Mouse (Mus musculus): ENCODE data around the gene Ell3. TPM values are rescaled to one million over a fixed set of nuclear protein-coding genes. Genes with fewer than 3 reads are reported as not detected.
"Not testable (repeated sequence)": the region's sequence is repeated elsewhere in the genome, so short reads cannot be mapped to it uniquely, and the experiment has no call there.

Gene Ell3
- polyA plus RNA-seq, 1 experiment from 2014 or later = 2.7 TPM

- H3K4me2 ChIP-seq (ENCODE audit: low read depth) = peak within 1 kb of the TSS; percentile 56
- not testable (repeated sequence) for H3K36me3 ChIP-seq (ENCODE audit: control insufficient read depth, insufficient read depth, low read length); H3K9me3 ChIP-seq (ENCODE audit: control insufficient read depth, low read length); H3K27me3 ChIP-seq (ENCODE audit: control insufficient read depth, insufficient read depth, low read length); H3K27ac ChIP-seq (ENCODE audit: low read depth, low read length); H3K4me1 ChIP-seq (ENCODE audit: control insufficient read depth, insufficient read depth, low read length)
- peak; percentile 83 for DNase-seq (ENCODE audit: low spot score)
- peak within 1 kb of the TSS; percentile 61 for H3K9ac ChIP-seq (ENCODE audit: low read length)
- peak; percentile 88 for ATAC-seq (ENCODE audit: insufficient read depth, low FRiP score, low TSS enrichment)
- 5% methylated on average over 38 of the region's 41 CpGs for WGBS
- H3K4me3 ChIP-seq (ENCODE audit: low read depth, low read length) = peak within 1 kb of the TSS; percentile 56
Observed at GRCm38 (mm10) chr2:121473301-121474179, 29.5 kb upstream of the Ell3 start, which contains the start of gene Mfap1b. Mfap1b (minus strand) TSS chr2:121474067.

- not testable (repeated sequence) for H3K36me3 ChIP-seq (ENCODE audit: control insufficient read depth, insufficient read depth, low read length); H3K27ac ChIP-seq (ENCODE audit: low read depth, low read length); H3K4me2 ChIP-seq (ENCODE audit: low read depth); H3K9me3 ChIP-seq (ENCODE audit: control insufficient read depth, low read length); ATAC-seq (ENCODE audit: insufficient read depth, low FRiP score, low TSS enrichment); H3K9ac ChIP-seq (ENCODE audit: low read length); H3K4me3 ChIP-seq (ENCODE audit: low read depth, low read length); H3K27me3 ChIP-seq (ENCODE audit: control insufficient read depth, insufficient read depth, low read length); H3K4me1 ChIP-seq (ENCODE audit: control insufficient read depth, insufficient read depth, low read length); DNase-seq (ENCODE audit: low spot score)
- WGBS = 90% methylated on average over 3 of the region's 3 CpGs
Observed at GRCm38 (mm10) chr2:121472783-121473182, 28.7 kb upstream of the Ell3 start.

GRCm38 (mm10) chr2:121468982-121469381 lies 24.9 kb upstream of the Ell3 start:
- H3K9me3 ChIP-seq (ENCODE audit: control insufficient read depth, low read length); H3K4me2 ChIP-seq (ENCODE audit: low read depth): not testable (repeated sequence)

GRCm38 (mm10) chr2:121460071-121460470 lies 16.0 kb upstream of the Ell3 start:
- Histone ChIP-seq H3K36me3 (ENCODE audit: control insufficient read depth, insufficient read depth, low read length) (peaks cover 3% of the 10 kb centered on the region; the same call in 1 of the 2 replicates), H3K27ac (ENCODE audit: low read depth, low read length) (no peak overlapping the region), H3K9me3 (ENCODE audit: control insufficient read depth, low read length) (no peaks in the 10 kb centered on the region), H3K4me1 (ENCODE audit: control insufficient read depth, insufficient read depth, low read length) (peaks cover 5% of the 10 kb centered on the region; the same call in 1 of the 2 replicates), H3K4me2 (ENCODE audit: low read depth) (no peak overlapping the region), H3K9ac (ENCODE audit: low read length) (no peak overlapping the region), H3K4me3 (ENCODE audit: low read depth, low read length) (no peak overlapping the region), H3K27me3 (ENCODE audit: control insufficient read depth, insufficient read depth, low read length) (no peaks in the 10 kb centered on the region)
- DNase-seq (ENCODE audit: low spot score) (no peak), ATAC-seq (ENCODE audit: insufficient read depth, low FRiP score, low TSS enrichment) (no peak)
- 63% methylated on average over 2 of the region's 2 CpGs for WGBS

More at GRCm38 (mm10) chr2:121468982-121469381, 24.9 kb upstream of the Ell3 start:
- not testable (repeated sequence) for DNase-seq (ENCODE audit: low spot score); H3K4me1 ChIP-seq (ENCODE audit: control insufficient read depth, insufficient read depth, low read length); H3K36me3 ChIP-seq (ENCODE audit: control insufficient read depth, insufficient read depth, low read length); H3K27ac ChIP-seq (ENCODE audit: low read depth, low read length); H3K4me3 ChIP-seq (ENCODE audit: low read depth, low read length); ATAC-seq (ENCODE audit: insufficient read depth, low FRiP score, low TSS enrichment); H3K9ac ChIP-seq (ENCODE audit: low read length); H3K27me3 ChIP-seq (ENCODE audit: control insufficient read depth, insufficient read depth, low read length)
- WGBS = no CpG with 5 or more reads among the region's 6 CpGs

- Histone ChIP-seq H3K9me3 (ENCODE audit: control insufficient read depth, low read length) (no peaks in the 10 kb centered on the region), H3K27ac (ENCODE audit: low read depth, low read length) (peak within 1 kb of the TSS; percentile 53; the same call in 1 of the 2 replicates), H3K4me2 (ENCODE audit: low read depth) (peak within 1 kb of the TSS; percentile 76), H3K27me3 (ENCODE audit: control insufficient read depth, insufficient read depth, low read length) (no peaks in the 10 kb centered on the region), H3K4me3 (ENCODE audit: low read depth, low read length) (peak within 1 kb of the TSS; percentile 81), H3K9ac (ENCODE audit: low read length) (peak within 1 kb of the TSS; percentile 78), H3K36me3 (ENCODE audit: control insufficient read depth, insufficient read depth, low read length) (peaks cover 6% of the 10 kb centered on the region; the same call in 1 of the 2 replicates), H3K4me1 (ENCODE audit: control insufficient read depth, insufficient read depth, low read length) (peaks cover 5% of the 10 kb centered on the region; the same call in 1 of the 2 replicates)
- WGBS = 5% methylated on average over 41 of the region's 41 CpGs
- ATAC-seq (ENCODE audit: insufficient read depth, low FRiP score, low TSS enrichment) (peak; percentile 80), DNase-seq (ENCODE audit: low spot score) (peak; percentile 89)
Observed at GRCm38 (mm10) chr2:121456692-121457642, 12.9 kb upstream of the Ell3 start, which contains the start of gene Serinc4. Serinc4 (minus strand) TSS chr2:121456781.

GRCm38 (mm10) chr2:121455534-121455933 lies 11.5 kb upstream of the Ell3 start:
- no peaks in the 10 kb centered on the region for H3K9me3 ChIP-seq (ENCODE audit: control insufficient read depth, low read length)
- DNase-seq (ENCODE audit: low spot score) (no peak), ATAC-seq (ENCODE audit: insufficient read depth, low FRiP score, low TSS enrichment) (no peak)
- no peak overlapping the region for H3K4me2 ChIP-seq (ENCODE audit: low read depth)
- H3K4me3 ChIP-seq (ENCODE audit: low read depth, low read length) = no peak overlapping the region
- no peak overlapping the region for H3K9ac ChIP-seq (ENCODE audit: low read length)
- no peaks in the 10 kb centered on the region for H3K27me3 ChIP-seq (ENCODE audit: control insufficient read depth, insufficient read depth, low read length)
- H3K27ac ChIP-seq (ENCODE audit: low read depth, low read length) = no peak overlapping the region
- H3K4me1 ChIP-seq (ENCODE audit: control insufficient read depth, insufficient read depth, low read length) = peaks cover 7% of the 10 kb centered on the region; the same call in 1 of the 2 replicates
- H3K36me3 ChIP-seq (ENCODE audit: control insufficient read depth, insufficient read depth, low read length) = peaks cover 10% of the 10 kb centered on the region; the same call in 1 of the 2 replicates
- WGBS = 79% methylated on average over 5 of the region's 5 CpGs

GRCm38 (mm10) chr2:121453917-121454316 lies 9.8 kb upstream of the Ell3 start:
- 94% methylated on average over 6 of the region's 6 CpGs for WGBS
- no peak overlapping the region for H3K4me2 ChIP-seq (ENCODE audit: low read depth)
- no peak overlapping the region for H3K9ac ChIP-seq (ENCODE audit: low read length)
- no peak overlapping the region for H3K4me3 ChIP-seq (ENCODE audit: low read depth, low read length)
- no peaks in the 10 kb centered on the region for H3K9me3 ChIP-seq (ENCODE audit: control insufficient read depth, low read length)
- peaks cover 10% of the 10 kb centered on the region; the same call in 1 of the 2 replicates for H3K36me3 ChIP-seq (ENCODE audit: control insufficient read depth, insufficient read depth, low read length)
- ATAC-seq (ENCODE audit: insufficient read depth, low FRiP score, low TSS enrichment) (no peak), DNase-seq (ENCODE audit: low spot score) (no peak)
- no peak overlapping the region for H3K27ac ChIP-seq (ENCODE audit: low read depth, low read length)
- H3K4me1 ChIP-seq (ENCODE audit: control insufficient read depth, insufficient read depth, low read length) = peaks cover 7% of the 10 kb centered on the region; the same call in 1 of the 2 replicates
- H3K27me3 ChIP-seq (ENCODE audit: control insufficient read depth, insufficient read depth, low read length) = no peaks in the 10 kb centered on the region

- Histone ChIP-seq H3K4me2 (ENCODE audit: low read depth) (no peak within 1 kb of the TSS), H3K27me3 (ENCODE audit: control insufficient read depth, insufficient read depth, low read length) (no peaks in the 10 kb centered on the region), H3K9ac (ENCODE audit: low read length) (no peak within 1 kb of the TSS), H3K4me3 (ENCODE audit: low read depth, low read length) (no peak within 1 kb of the TSS), H3K4me1 (ENCODE audit: control insufficient read depth, insufficient read depth, low read length) (peaks cover 7% of the 10 kb centered on the region; the same call in 1 of the 2 replicates), H3K9me3 (ENCODE audit: control insufficient read depth, low read length) (no peaks in the 10 kb centered on the region), H3K27ac (ENCODE audit: low read depth, low read length) (no peak within 1 kb of the TSS), H3K36me3 (ENCODE audit: control insufficient read depth, insufficient read depth, low read length) (0 out of 2 replicates have a peak, but pooled peaks cover 7% of the 10 kb centered on the region)
- 91% methylated on average over 4 of the region's 4 CpGs for WGBS
- ATAC-seq (ENCODE audit: insufficient read depth, low FRiP score, low TSS enrichment) (no peak), DNase-seq (ENCODE audit: low spot score) (no peak)
Observed at GRCm38 (mm10) chr2:121452990-121453389, 8.9 kb upstream of the Ell3 start, which contains the start of gene Hypk. Hypk (plus strand) TSS chr2:121453290.
